13 mouse cellular contexts compared by ENCODE assay signal in the genomic region with DNA sequence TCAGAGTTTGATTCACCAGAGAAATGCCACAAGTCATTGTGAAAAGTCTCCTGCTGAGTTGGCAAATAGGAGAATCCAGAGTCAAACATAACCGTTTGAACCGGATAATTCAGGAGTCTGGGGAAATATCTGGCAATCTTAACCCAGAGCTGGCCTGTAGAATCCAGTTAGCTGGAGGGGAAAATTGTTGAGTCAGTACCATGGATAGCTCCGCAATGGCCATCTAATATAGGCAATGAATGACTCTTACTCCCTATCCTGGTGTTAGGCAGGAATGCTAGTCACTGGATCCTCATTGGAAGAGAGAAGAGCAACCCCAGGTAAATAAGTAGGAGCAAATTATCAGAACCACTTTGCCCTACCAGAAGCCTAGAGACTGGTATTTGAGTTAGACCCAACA.
DNase-seq lines count a peak whose midpoint lies in the region; ATAC-seq lines count a peak whose summit lies in the region.
"Had no signal": no experiment of that assay in that cellular context is flagged by ENCODE, and none has a peak within 500 bp of the region (broad histone marks: within the 10 kb centered on the region; RNA-seq: fewer than 3 reads in every experiment).

No protein-coding gene starts in this region.

- H3K4me2 ChIP-seq in kidney, embryonic 16.5 days (replicated peaks; ENCODE audit: low read depth, low read length): no peak overlapping the region
- H3K4me2 ChIP-seq: embryonic facial prominence, embryonic 13.5 days; heart, embryonic 13.5 days had no signal

- no peak for ATAC-seq in kidney, embryonic 16.5 days (ENCODE audit: low FRiP score, low TSS enrichment)
- ATAC-seq: forebrain, embryonic 16.5 days; intestine, postnatal 0 days had no signal

- H3K9ac ChIP-seq in kidney, embryonic 16.5 days (replicated peaks; ENCODE audit: low read length): no peak overlapping the region
- H3K9ac ChIP-seq: embryonic facial prominence, embryonic 13.5 days; heart, embryonic 13.5 days had no signal

- WGBS in kidney, embryonic 16.5 days: 60% methylated on average over 3 of the region's 3 CpGs

- H3K27me3 ChIP-seq in kidney, embryonic 16.5 days (ENCODE audit: insufficient read depth, low read length): no peaks in the 10 kb centered on the region
- H3K27me3 ChIP-seq: embryonic facial prominence, embryonic 13.5 days; heart, embryonic 13.5 days had no signal

- H3K27ac ChIP-seq in kidney, embryonic 16.5 days (ENCODE audit: low read length): no peak overlapping the region
- H3K27ac ChIP-seq: embryonic facial prominence, embryonic 13.5 days; heart, embryonic 13.5 days had no signal

- no peaks in the 10 kb centered on the region for H3K4me1 ChIP-seq in kidney, embryonic 16.5 days (ENCODE audit: insufficient read depth, low read length)
- H3K4me1 ChIP-seq: embryonic facial prominence, embryonic 13.5 days; heart, embryonic 13.5 days had no signal

- no peak overlapping the region for H3K4me3 ChIP-seq in kidney, embryonic 16.5 days (ENCODE audit: low read length)
- H3K4me3 ChIP-seq: embryonic facial prominence, embryonic 13.5 days; heart, embryonic 13.5 days had no signal

- peak; percentile 16 for DNase-seq in kidney, postnatal 10 days
- peak; percentile 32 for DNase-seq in NIH3T3 (ENCODE audit: low read depth)
- DNase-seq in embryo, embryonic 9.5 days (ENCODE audit: extremely low spot score): peak; percentile 41
- peak; percentile 64 for DNase-seq in retina, embryonic 14.5 days (ENCODE audit: low spot score)
- no peak for DNase-seq in urinary bladder, postnatal 14 days (ENCODE audit: low spot score)
- no peak for DNase-seq in spleen, postnatal 36 days (ENCODE audit: low spot score in 2 of 2)
- DNase-seq: adrenal gland, adult 2 months; gastrocnemius, postnatal 14 days had no signal

- no peaks in the 10 kb centered on the region for H3K9me3 ChIP-seq in kidney, embryonic 16.5 days (ENCODE audit: low read length)
- H3K9me3 ChIP-seq: embryonic facial prominence, embryonic 13.5 days; heart, embryonic 13.5 days had no signal

- H3K36me3 ChIP-seq in kidney, embryonic 16.5 days (ENCODE audit: insufficient read depth, low read length): no peaks in the 10 kb centered on the region
- H3K36me3 ChIP-seq: embryonic facial prominence, embryonic 13.5 days; heart, embryonic 13.5 days had no signal

Comparison
In these comparisons a context has a peak if more than half of its experiments do, and no peak if none do; other contexts are left out.
1. DNase-seq: peak in kidney, postnatal 10 days (single experiment), NIH3T3 (single experiment), embryo, embryonic 9.5 days (single experiment) and retina, embryonic 14.5 days (single experiment); none in urinary bladder, postnatal 14 days (single experiment) and spleen, postnatal 36 days (0 of 2).